Mouse (Mus musculus): ENCODE results near the gene Vdr.

Gene Vdr

DNA sequence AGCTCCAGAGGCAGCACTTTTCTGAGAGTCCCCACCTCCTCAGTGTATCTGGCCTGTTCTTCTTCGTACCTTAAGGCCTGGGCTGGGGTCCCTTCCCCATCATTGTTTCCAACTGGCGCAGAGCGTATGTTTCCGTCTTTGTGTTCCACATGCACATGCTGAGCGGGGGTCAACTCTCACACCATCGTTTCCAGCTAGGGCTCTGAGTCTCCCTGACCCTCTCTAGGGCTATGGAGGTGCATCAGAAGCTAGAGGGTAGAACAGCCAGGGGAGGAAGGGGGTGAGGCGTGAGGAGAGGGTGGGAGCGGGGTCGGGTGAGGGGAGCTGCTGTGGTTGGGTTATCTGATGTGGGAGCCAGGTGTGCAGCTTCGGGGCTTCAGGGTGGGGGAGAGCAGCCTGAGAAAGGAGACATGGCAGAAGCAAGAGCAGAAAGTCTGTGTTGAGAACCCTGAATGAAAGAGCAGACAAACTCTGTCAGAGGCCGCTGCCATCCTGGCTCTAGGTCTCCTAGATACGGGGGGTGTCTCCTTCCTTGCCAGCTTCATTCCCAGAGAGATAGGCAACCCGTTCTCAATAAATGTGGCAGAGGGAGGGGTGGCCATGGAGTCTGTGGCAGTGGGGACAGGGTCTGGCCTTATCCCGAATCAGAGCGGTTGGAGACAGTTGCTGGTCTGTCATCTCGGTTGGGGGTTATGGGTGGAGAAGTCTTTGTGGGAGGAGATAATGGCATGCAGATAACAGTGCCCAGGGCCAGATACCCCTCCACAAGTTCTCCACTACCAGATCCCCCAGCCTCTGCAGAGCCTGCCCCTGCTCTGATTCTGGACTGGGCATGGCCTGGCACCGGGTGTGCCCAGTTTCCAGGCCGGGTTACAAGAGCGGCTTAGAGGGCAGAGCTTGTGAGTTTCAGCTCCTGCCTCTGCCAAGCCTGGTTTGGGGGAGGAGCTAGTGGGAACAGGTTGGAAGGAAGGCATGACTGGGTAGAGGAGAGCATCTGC is 66.1 kb downstream of the Vdr start, which contains the start of gene Hdac7:
Hdac7 (minus strand) TSS at position 466 of the 998 bp plus-strand sequence.
- no peak for DNase-seq

DNA sequence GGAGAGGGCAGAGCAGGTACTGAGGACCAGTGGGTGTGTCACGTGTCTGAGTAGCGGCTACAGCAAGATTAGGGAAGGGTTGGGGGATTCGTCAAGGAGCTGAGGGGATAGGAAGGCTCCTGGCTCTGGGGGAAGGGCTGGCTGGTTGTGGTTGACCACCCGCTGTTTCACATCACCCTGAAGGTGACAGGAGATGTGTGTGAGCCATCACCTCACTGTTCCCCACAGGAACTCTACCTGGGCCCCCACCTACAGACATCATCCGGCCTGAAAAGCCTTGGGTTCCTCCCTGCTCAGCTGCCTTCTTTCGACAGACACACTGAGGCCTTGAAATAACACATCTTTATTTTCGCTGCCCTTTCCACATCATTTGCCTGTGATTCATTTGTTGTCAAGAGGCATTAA is 67.2 kb downstream of the Vdr start:
- no peak for DNase-seq

DNA sequence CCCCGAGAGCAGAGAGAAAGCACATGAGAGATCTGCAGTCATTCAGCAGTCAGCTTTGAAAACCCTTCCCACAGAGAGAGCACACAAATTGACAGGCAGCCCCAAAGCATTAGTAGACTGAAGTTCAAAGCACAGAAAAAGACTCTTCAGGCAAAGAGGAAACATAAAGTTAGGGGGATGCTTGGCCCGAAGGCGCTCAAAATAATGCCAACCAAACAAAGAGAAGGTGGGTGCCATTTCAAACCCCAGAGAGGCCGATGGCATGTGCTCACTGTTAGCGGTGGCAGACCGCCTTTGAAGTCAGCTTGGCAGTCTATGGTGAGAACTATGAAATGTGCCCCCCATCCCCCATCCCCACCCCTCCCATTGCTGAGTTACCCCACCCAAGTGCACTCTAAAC is 68.4 kb downstream of the Vdr start:
- DNase-seq: no peak

GRCm38 (mm10) chr15:97841383-97841782 is 69.0 kb downstream of the Vdr start:
- no peak for DNase-seq

DNA sequence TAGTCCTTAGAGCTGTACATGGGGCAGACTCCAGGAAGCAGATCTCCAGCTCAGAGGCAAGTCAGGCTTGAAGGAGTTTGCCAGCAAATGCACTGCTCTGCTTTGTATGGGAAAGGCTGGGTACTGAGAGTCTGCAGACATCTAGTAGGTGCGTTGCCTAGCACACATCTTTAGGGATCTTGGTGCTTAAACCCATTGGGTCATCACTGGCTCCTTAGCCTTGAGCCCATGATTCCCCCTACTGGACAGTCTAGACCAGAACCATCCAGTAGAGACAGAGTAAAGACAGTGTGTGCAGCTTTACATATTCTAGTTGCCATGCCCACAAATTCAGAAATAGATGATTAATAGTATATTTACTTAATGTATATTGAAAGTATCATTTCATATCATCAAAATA is 69.6 kb downstream of the Vdr start:
- DNase-seq: no peak

DNA sequence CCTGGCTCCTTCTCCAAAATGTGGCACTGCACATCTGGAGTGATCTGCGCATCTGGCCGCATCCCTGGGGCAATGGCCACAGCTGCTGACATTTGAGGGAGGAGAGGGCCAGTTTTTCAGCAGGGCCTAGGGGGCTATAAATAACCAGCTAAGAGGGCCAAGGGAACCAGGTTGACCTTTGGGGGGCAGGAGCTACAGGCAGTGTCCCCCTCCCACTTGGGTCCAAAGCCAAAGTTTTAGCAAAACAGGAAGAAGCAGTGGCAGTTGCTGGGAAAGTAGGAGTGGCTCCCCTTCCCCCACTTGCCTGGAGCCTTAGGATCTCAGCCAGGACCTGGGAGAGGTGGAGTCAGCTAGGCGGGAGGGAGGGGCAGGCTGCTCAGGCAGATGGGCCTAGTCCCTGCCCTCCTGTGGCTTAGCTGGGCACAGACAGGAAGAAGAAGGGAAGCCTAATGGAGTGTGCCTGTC is 70.4 kb downstream of the Vdr start:
- DNase-seq: no peak

- DNase-seq: no peak
These were observed 71.0 kb downstream of the Vdr start for GRCm38 (mm10) chr15:97839473-97839872.

- DNase-seq: no peak
These were observed 71.4 kb downstream of the Vdr start for GRCm38 (mm10) chr15:97839012-97839411.

GRCm38 (mm10) chr15:97838395-97838794 is 72.0 kb downstream of the Vdr start:
- DNase-seq: no peak

- no peak for DNase-seq
These were observed 72.9 kb downstream of the Vdr start for GRCm38 (mm10) chr15:97837491-97838061.

- DNase-seq: no peak
These were observed 73.6 kb downstream of the Vdr start for GRCm38 (mm10) chr15:97836894-97837247.

GRCm38 (mm10) chr15:97836153-97836893 is 74.1 kb downstream of the Vdr start:
- no peak for DNase-seq

DNA sequence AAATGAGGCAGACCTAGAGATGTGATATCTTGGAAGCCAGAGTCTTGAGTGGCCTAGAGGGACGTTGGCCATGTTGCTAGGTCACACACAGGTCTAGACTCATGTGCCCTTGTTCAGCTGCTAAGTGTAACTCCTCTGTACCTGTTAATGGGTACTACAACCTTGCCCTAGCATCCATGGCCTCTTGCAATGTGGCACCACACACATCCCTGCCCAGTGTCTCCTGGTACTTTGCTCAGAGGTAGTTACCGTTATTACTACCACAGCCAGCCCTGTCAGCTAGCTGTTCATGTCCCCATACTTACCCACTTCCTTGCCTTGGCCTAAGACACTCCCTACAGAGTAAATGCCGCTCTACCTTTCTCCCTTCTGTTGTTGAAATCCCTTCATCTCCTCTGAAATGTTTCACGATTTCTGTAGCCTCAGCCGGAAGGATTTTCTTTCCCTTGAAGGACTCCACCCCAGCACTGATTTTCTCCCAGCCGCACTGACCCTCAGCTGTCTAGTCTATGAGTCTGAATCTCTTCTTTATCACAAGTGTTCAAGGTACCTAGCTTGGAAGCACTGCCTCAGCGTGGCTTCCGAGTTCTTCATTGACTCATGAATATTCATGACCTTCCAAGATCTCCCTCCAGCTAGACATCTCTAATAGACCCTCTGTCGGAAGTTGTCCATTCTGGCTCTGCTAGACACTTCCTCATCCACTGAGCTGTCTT is 77.5 kb downstream of the Vdr start:
- no peak for DNase-seq

GRCm38 (mm10) chr15:97831987-97832640 is 78.3 kb downstream of the Vdr start:
- peak; percentile 33 for DNase-seq

DNA sequence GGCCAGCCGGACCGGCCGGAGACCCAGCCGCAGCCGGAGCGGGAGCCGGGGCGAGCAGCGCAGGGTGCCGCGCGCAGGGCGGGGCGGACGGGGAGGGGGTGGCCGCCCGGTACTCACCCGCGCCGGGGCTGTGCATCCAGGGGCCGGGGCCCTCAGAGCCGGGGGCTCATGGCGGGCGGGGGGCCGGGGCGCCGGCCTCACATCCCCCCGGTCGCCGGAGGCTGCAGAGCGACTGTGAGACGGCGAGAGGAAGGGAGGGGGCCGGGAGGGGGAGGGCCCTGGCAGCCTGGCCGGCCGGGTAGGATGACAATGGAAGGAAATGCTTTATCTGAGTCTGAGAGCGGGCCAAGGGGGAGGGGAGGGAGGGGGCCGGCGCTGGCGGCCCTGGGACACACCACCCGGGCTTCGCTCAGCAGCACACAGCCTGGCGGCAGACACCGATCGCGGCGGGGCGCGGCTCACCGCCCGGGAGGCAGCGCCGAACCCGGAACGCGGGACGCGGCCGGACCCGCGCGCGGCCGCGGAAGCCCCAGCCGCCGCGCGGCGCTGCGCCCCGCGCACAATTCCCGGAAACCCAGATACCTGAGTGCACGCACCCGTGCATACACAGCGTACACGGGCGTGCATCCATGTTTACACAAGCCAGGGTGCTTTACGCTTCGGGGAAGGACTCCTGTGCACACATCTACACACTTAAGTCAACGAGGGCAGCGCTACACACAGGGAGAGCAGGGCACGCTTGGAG is 79.0 kb downstream of the Vdr start:
- DNase-seq: peak; percentile 71

DNA sequence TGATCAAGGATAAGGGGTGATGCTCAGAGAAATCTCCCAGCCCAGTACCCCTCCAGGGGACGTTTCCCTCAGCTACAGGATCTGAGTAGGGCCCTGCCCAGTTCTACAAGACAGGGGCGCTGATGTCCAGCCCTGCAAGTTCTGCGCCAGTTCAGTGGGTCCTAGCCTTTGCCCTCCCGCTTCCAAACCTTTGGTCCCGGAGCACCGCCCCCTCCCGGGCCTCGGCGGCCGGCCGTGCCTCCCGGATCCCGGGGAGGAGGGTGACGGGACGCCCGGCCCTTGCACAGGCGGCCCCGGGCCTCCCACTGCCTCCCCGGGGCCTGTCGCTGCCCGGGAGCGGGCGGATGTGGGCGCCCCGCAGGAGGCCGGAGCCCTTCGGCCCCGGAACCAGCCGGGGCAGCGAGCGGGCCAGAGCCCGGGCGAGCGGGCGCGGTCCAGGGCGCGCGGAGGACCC is 79.6 kb downstream of the Vdr start:
- DNase-seq: peak; percentile 36

DNA sequence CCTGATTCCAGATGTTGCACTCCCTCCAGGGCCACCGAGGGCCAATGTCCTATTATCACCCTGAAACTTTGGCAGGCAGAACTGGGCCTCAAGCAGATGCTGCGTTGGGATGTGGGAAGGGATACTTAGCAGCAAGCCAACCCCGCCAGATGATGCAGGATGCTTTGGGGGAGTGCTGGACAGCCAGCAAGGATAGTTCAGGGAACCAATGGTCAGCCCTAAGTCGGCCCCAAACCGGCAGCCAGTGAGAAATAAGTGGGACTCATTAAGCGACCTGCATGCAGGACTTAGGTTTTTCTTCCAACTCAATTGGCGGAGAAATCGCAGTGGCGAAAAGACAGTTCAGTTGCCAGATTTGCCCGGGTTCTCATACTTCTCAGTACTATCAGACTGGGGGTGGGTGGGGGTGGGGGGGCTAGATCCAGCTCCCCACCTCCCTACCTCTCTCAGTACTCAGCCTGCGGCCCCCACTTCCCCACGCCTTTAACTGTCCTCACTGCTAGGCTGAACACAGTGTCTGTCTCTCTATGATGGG is 80.1 kb downstream of the Vdr start:
- no peak for DNase-seq

GRCm38 (mm10) chr15:97829432-97829831 is 81.0 kb downstream of the Vdr start:
- no peak for DNase-seq

DNA sequence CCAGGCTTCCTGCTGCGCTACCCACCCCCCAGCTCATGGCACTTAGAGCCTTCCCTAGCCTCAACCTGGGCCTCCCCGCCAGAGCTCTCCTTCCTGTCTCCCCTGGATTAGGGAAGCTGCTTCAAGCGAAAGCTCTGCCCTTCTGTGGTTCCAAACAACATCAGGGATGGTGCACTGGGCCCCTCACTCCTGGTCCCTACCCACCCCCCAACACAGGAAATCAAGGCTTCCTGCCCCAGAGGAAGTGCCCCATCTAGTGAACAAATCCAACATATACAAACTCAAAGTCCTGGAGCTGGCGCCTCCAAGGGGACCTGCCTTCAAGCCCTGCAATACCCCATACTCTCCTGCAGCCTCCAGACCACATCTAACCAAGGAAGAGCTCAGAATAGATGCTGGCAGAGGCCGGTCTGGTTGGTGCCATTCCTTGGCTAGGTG is 81.5 kb downstream of the Vdr start:
- DNase-seq: no peak

- no peak for DNase-seq
These were observed 82.1 kb downstream of the Vdr start for GRCm38 (mm10) chr15:97828221-97828842.

DNA sequence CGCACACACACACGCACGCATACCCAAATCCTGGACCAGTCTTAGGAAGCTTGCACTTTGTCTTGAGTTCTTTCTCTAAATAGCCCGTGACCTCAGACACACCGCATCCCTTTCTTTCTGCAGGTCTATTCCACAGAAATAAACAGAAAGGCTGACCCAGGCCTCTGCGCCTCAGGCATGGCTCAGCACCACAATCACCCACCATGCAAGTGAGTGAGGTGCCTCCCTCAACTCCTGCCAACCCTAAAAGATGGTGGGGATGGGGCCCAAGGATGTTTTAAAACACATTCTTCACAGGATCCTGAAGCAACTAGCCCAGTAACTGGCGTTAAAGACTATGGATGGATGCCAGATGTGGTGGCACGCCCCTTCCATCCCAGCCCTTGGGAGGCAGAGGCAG is 83.0 kb downstream of the Vdr start:
- DNase-seq: no peak

Measured in right cerebral cortex, postnatal 4 days (tissue).